Mouse (Mus musculus): ENCODE data around the gene Grwd1.
"Not testable (repeated sequence)": the region's sequence is repeated elsewhere in the genome, so short reads cannot be mapped to it uniquely, and the experiment has no call there.

Grwd1 gene

GRCm38 (mm10) chr7:45830427-45831127, at the start of gene Grwd1:
Gene Grwd1, minus strand, starts transcription at chr7:45830944.
- DNase-seq (ENCODE audit: low read depth, low spot score) = peak; percentile 84

GRCm38 (mm10) chr7:45880531-45880930, 49.8 kb upstream of the Grwd1 start:
- no peak for DNase-seq (ENCODE audit: low read depth, low spot score)

- not testable (repeated sequence) for DNase-seq (ENCODE audit: low read depth, low spot score)
These were observed 47.5 kb upstream of the Grwd1 start, which contains the start of gene Grin2d for GRCm38 (mm10) chr7:45878278-45878677. Gene Grin2d, minus strand, starts transcription at chr7:45878378.

- DNase-seq (ENCODE audit: low read depth, low spot score) = no peak
These were observed 46.2 kb upstream of the Grwd1 start for GRCm38 (mm10) chr7:45876895-45877294.

GRCm38 (mm10) chr7:45873061-45873947, 42.6 kb upstream of the Grwd1 start:
- no peak for DNase-seq (ENCODE audit: low read depth, low spot score)

GRCm38 (mm10) chr7:45872624-45873023, 41.9 kb upstream of the Grwd1 start, which contains the start of gene Kdelr1:
Gene Kdelr1, plus strand, starts transcription at chr7:45872772.
- DNase-seq (ENCODE audit: low read depth, low spot score) = peak; percentile 69

GRCm38 (mm10) chr7:45870282-45871058, 39.7 kb upstream of the Grwd1 start:
- no peak for DNase-seq (ENCODE audit: low read depth, low spot score)

GRCm38 (mm10) chr7:45869787-45870186, 39.0 kb upstream of the Grwd1 start:
- DNase-seq (ENCODE audit: low read depth, low spot score) = no peak

- DNase-seq (ENCODE audit: low read depth, low spot score) = no peak
These were observed 38.4 kb upstream of the Grwd1 start for GRCm38 (mm10) chr7:45869107-45869670.

GRCm38 (mm10) chr7:45867871-45868270, 37.1 kb upstream of the Grwd1 start:
- no peak for DNase-seq (ENCODE audit: low read depth, low spot score)

GRCm38 (mm10) chr7:45865925-45866910, 35.5 kb upstream of the Grwd1 start:
- DNase-seq (ENCODE audit: low read depth, low spot score) = peak; percentile 85

GRCm38 (mm10) chr7:45864435-45864834, 33.7 kb upstream of the Grwd1 start:
- no peak for DNase-seq (ENCODE audit: low read depth, low spot score)

- DNase-seq (ENCODE audit: low read depth, low spot score) = no peak
These were observed 32.1 kb upstream of the Grwd1 start for GRCm38 (mm10) chr7:45862804-45863203.

- DNase-seq (ENCODE audit: low read depth, low spot score) = no peak
These were observed 28.3 kb upstream of the Grwd1 start for GRCm38 (mm10) chr7:45859008-45859407.

- no peak for DNase-seq (ENCODE audit: low read depth, low spot score)
These were observed 26.5 kb upstream of the Grwd1 start for GRCm38 (mm10) chr7:45856950-45857901.

GRCm38 (mm10) chr7:45853089-45853488, 22.3 kb upstream of the Grwd1 start:
- no peak for DNase-seq (ENCODE audit: low read depth, low spot score)

- DNase-seq (ENCODE audit: low read depth, low spot score) = no peak
These were observed 19.9 kb upstream of the Grwd1 start for GRCm38 (mm10) chr7:45850661-45851060.

- no peak for DNase-seq (ENCODE audit: low read depth, low spot score)
These were observed 17.8 kb upstream of the Grwd1 start for GRCm38 (mm10) chr7:45848447-45849027.
